Mouse (Mus musculus) effector memory CD4-positive, alpha-beta T cell, adult 7 months (primary cell): ENCODE measurements around the gene Gm17949. TPM values are rescaled to one million over a fixed set of nuclear protein-coding genes. Genes with fewer than 3 reads are reported as not detected.

ENCODE experiments used
- polyA plus RNA-seq: library from polyadenylated mRNA; unstranded; fragments of 100-300 nt; shearing (Covaris generic); gene quantifications from one replicate; pipeline ENCODE4 v1.2.1, GENCODE M21; 2017

The Gm17949 gene
- polyA plus RNA-seq, result 0.66 TPM

GRCm38 (mm10) chr17:57011236-57012141 lies at the start of gene Gm17949, which contains the start of gene Gtf2f1:
Gene Gm17949, plus strand, starts transcription at chr17:57011469.
Gene Gtf2f1, minus strand, starts transcription at chr17:57011288.

GRCm38 (mm10) chr17:56982013-56982412 lies 29.3 kb upstream of the Gm17949 start, which contains the start of gene Acer1:
Gene Acer1, minus strand, starts transcription at chr17:56982126.

GRCm38 (mm10) chr17:56990115-56990746 lies 21.0 kb upstream of the Gm17949 start, which contains the start of gene Clpp:
Gene Clpp, plus strand, starts transcription at chr17:56990305.

GRCm38 (mm10) chr17:56997029-56997667 lies 14.1 kb upstream of the Gm17949 start, which contains the start of gene Alkbh7:
Gene Alkbh7, plus strand, starts transcription at chr17:56997339.

GRCm38 (mm10) chr17:56999968-57000609 lies 11.2 kb upstream of the Gm17949 start, which contains the start of gene Pspn:
Gene Pspn, minus strand, starts transcription at chr17:57000018.

GRCm38 (mm10) chr17:57030931-57031660 lies 19.8 kb downstream of the Gm17949 start, which contains the start of gene Khsrp:
Gene Khsrp, minus strand, starts transcription at chr17:57031522.

GRCm38 (mm10) chr17:57041554-57041953 lies 30.3 kb downstream of the Gm17949 start, which contains the start of gene Slc25a41:
Gene Slc25a41, minus strand, starts transcription at chr17:57041654.

GRCm38 (mm10) chr17:57058891-57059485 lies 47.7 kb downstream of the Gm17949 start, which contains the start of gene Crb3:
Gene Crb3, plus strand, starts transcription at chr17:57059105.

GRCm38 (mm10) chr17:57059486-57059977 lies 48.3 kb downstream of the Gm17949 start, which contains the start of gene Slc25a23:
Gene Slc25a23, minus strand, starts transcription at chr17:57059863.

Other genes with a start within 250 kb of the Gm17949 start
- 51.8 TPM for gene Dus3l, start 246.7 kb upstream of the Gm17949 start, polyA plus RNA-seq
- 0.28 TPM for gene Prr22, start 241.2 kb upstream of the Gm17949 start, polyA plus RNA-seq
- 1.6 TPM for gene Rfx2, start 180.5 kb upstream of the Gm17949 start, polyA plus RNA-seq
- 0.15 TPM for gene Acsbg2, start 137.0 kb upstream of the Gm17949 start, polyA plus RNA-seq
- gene 1700061G19Rik, start 136.0 kb upstream of the Gm17949 start, polyA plus RNA-seq, result 0.41 TPM
- gene Mllt1, start 76.1 kb upstream of the Gm17949 start, polyA plus RNA-seq, result 26.4 TPM
- not detected for gene Acer1, start 29.3 kb upstream of the Gm17949 start, polyA plus RNA-seq
- 47.3 TPM for gene Clpp, start 21.2 kb upstream of the Gm17949 start, polyA plus RNA-seq
- gene Alkbh7, start 14.1 kb upstream of the Gm17949 start, polyA plus RNA-seq, result 8.6 TPM
- gene Pspn, start 11.5 kb upstream of the Gm17949 start, polyA plus RNA-seq, result not detected
- 68.1 TPM for gene Gtf2f1, start 181 bp upstream of the Gm17949 start, polyA plus RNA-seq
- 33.8 TPM for gene Khsrp, start 20.1 kb downstream of the Gm17949 start, polyA plus RNA-seq
- not detected for gene Slc25a41, start 30.2 kb downstream of the Gm17949 start, polyA plus RNA-seq
- gene Crb3, start 47.6 kb downstream of the Gm17949 start, polyA plus RNA-seq, result 9.6 TPM
- gene Slc25a23, start 48.4 kb downstream of the Gm17949 start, polyA plus RNA-seq, result 6.1 TPM
- 183 TPM for gene Dennd1c, start 67.0 kb downstream of the Gm17949 start, polyA plus RNA-seq
- 0.73 TPM for gene Tubb4a, start 76.3 kb downstream of the Gm17949 start, polyA plus RNA-seq
- gene Tnfsf9, start 93.9 kb downstream of the Gm17949 start, polyA plus RNA-seq, result 36.0 TPM
- gene Cd70, start 138.3 kb downstream of the Gm17949 start, polyA plus RNA-seq, result 1.1 TPM
- gene Tnfsf14, start 182.7 kb downstream of the Gm17949 start, polyA plus RNA-seq, result 15.3 TPM
- 0.24 TPM for gene C3, start 216.7 kb downstream of the Gm17949 start, polyA plus RNA-seq
- gene Gpr108, start 237.0 kb downstream of the Gm17949 start, polyA plus RNA-seq, result 50.0 TPM
- gene Trip10, start 238.0 kb downstream of the Gm17949 start, polyA plus RNA-seq, result 9.0 TPM